Mouse (Mus musculus) forebrain, embryonic 16.5 days (tissue): ENCODE data around the gene Il20rb. TPM values are rescaled to one million over a fixed set of nuclear protein-coding genes. Genes with fewer than 3 reads are reported as not detected.

Experiments
- ATAC-seq: fragments of 200-750 bp; cut with Nextera tagmentation; 2 replicates; pipeline ENCODE4 v1.8.0; 2017; ENCODE audit warnings: mild to moderate bottlenecking, moderate library complexity
- H3K27ac ChIP-seq: fragments of 300-500 bp; sonication (generic); 2 replicates; pipeline ENCODE4 v1.5.1; 2014; ENCODE audit warnings: low read length, control low read depth
- H3K27me3 ChIP-seq: fragments of 300-500 bp; sonication (generic); replicated peaks from 2 replicates; pipeline ENCODE4 v1.6.1; 2014; ENCODE audit warnings: low read length; ENCODE audit not compliant: control insufficient read depth, insufficient read depth
- H3K36me3 ChIP-seq: fragments of 300-500 bp; sonication (generic); 2 replicates; pipeline ENCODE4 v1.6.1; 2014; ENCODE audit not compliant: control insufficient read depth, insufficient read depth
- H3K4me1 ChIP-seq: fragments of 300-500 bp; sonication (generic); replicated peaks from 2 replicates; pipeline ENCODE4 v1.6.1; 2014; ENCODE audit warnings: low read length; ENCODE audit not compliant: control insufficient read depth, insufficient read depth
- H3K4me2 ChIP-seq: fragments of 300-500 bp; sonication (generic); 2 replicates; pipeline ENCODE4 v1.6.1; 2014; ENCODE audit warnings: mild to moderate bottlenecking, low read length, control low read depth
- H3K4me3 ChIP-seq: fragments of 300-500 bp; sonication (generic); replicated peaks from 2 replicates; pipeline ENCODE4 v1.5.1; 2014; ENCODE audit warnings: mild to moderate bottlenecking, low read length, control low read depth
- H3K9ac ChIP-seq: fragments of 300-500 bp; sonication (generic); replicated peaks from 2 replicates; pipeline ENCODE4 v1.6.1; 2014; ENCODE audit warnings: low read depth, low read length, control low read depth
- H3K9me3 ChIP-seq: fragments of 300-500 bp; sonication (generic); 2 replicates; pipeline ENCODE4 v1.6.1; 2016; ENCODE audit warnings: low read length; ENCODE audit not compliant: control insufficient read depth
- WGBS: fragments of 180-500 bp; shearing (Covaris S2); extraction: QIAGEN DNeasy Blood & Tissue Kit; methylation state at CpG from one replicate; pipeline ENCODE4 v1.1.7; 2014; 5-methylcytosine and 5-hydroxymethylcytosine counted together
- polyA plus RNA-seq: library from polyadenylated mRNA; unstranded; fragments of >200 nt; fragmentation: Nextera tagmentation; extraction: Ambion mirVana; gene quantifications from 2 replicates; pipeline ENCODE4 v1.2.1, GENCODE M21; 2015

Gene Il20rb
- polyA plus RNA-seq, 1 experiment from 2014 or later = 0.53 TPM

DNA sequence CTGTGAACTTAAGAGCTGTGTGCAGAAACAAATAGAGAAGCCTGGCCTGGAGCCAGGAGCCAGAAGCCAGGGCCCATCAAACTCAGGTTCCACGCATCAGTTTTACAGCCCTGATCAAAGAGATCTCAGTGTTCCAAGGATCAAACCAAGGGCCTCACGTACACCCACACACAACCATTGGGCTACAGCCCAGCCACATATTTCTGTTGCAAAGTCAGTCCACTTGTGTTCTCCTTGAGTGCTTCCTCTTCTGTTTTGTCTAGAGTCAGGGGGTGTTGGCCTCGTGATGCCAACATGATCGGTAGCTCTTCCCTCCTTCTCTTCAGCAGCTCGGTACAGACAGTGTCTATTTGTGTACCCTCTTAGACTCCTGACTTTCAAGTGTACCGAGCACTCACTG, 34.2 kb downstream of the Il20rb start:
- H3K27ac ChIP-seq = no peak overlapping the region
- peaks cover 4% of the 10 kb centered on the region for H3K4me1 ChIP-seq
- no peaks in the 10 kb centered on the region for H3K9me3 ChIP-seq
- no peaks in the 10 kb centered on the region for H3K36me3 ChIP-seq
- WGBS = 78% methylated on average over 6 of the region's 6 CpGs
- H3K4me3 ChIP-seq = no peak overlapping the region
- ATAC-seq = no peak
- no peak overlapping the region for H3K4me2 ChIP-seq
- no peak overlapping the region for H3K9ac ChIP-seq
- H3K27me3 ChIP-seq = 0 out of 2 replicates have a peak, but pooled peaks cover 2% of the 10 kb centered on the region

DNA sequence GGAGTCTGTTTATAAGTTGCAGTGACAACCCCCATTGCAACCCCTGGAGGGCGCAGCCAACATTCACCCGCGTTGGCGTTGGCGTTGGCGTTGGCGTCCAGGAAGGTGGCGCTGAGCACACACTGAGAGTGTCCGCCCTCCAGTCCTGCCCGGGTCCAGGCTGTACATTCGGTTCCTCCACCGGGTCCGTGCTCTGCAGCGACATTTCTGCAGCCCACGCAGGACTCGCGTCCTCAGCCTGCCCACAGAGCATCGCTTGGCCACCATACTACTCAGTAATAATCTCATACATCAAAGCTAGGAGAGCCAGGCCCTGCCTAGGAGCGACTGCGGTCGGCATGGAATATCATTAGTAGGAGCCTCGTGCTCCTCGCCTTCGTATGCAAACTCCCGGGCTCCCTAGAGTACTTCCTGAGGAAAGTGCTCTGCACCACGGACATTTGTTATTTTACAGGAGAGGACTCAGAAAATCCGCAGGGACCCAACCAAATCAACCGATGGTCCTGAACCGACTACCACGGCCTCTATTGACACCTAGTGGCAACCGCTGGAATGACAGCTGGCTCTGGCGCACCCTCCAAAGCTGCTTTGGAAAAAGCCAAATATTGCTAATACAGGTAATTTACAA, 40.4 kb downstream of the Il20rb start:
- peak; percentile 85 for ATAC-seq
- Histone ChIP-seq H3K4me3 (peak overlapping the region; percentile 46), H3K4me2 (peak overlapping the region; percentile 71), H3K4me1 (peaks cover 6% of the 10 kb centered on the region; the same call in 1 of the 2 replicates), H3K9ac (peak overlapping the region; percentile 53), H3K9me3 (no peaks in the 10 kb centered on the region), H3K36me3 (no peaks in the 10 kb centered on the region), H3K27ac (peak overlapping the region; percentile 26; the same call in 1 of the 2 replicates), H3K27me3 (0 out of 2 replicates have a peak, but pooled peaks cover 2% of the 10 kb centered on the region)
- WGBS = under 1% methylated on average over 32 of the region's 32 CpGs

DNA sequence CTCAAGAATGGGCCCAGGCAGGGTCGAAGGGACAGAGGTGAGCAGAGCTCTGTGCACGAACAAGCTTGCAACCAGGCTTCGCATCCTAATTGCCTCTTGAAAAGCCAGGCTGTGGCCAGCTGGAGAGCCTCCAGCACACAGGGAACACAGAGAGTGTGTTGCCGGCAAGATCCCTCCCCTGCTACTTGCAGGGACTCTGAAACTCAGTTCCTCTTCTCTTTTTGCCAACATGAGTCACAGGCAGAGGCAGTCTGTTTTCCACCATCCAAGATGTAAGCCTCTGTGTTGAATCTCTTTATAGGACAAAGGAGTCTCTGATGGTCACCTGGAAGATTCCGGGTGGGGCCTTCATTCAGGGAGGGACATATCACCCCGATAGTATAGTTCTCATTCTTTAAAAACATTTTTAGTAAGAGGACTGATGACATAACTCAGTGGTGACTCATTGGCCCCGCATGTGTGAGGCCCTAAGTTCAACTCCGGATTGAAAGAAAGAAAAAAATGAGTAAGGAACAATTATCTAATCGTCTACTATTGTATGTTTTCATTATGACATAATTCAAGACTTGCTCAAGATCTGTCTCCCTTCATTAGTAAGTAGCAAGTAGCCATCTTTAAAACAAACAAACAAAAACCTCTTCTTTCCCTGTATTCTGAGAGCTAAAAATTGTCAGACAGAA, 46.3 kb downstream of the Il20rb start:
- H3K36me3 ChIP-seq = no peaks in the 10 kb centered on the region
- no peak overlapping the region for H3K4me3 ChIP-seq
- WGBS = 34% methylated on average over 9 of the region's 9 CpGs
- peak; percentile 88 for ATAC-seq
- peaks cover 16% of the 10 kb centered on the region for H3K4me1 ChIP-seq
- no peak overlapping the region for H3K9ac ChIP-seq
- peak overlapping the region; percentile 36 for H3K4me2 ChIP-seq
- H3K27ac ChIP-seq = peak overlapping the region; percentile 77
- no peaks in the 10 kb centered on the region for H3K27me3 ChIP-seq
- no peaks in the 10 kb centered on the region for H3K9me3 ChIP-seq

DNA sequence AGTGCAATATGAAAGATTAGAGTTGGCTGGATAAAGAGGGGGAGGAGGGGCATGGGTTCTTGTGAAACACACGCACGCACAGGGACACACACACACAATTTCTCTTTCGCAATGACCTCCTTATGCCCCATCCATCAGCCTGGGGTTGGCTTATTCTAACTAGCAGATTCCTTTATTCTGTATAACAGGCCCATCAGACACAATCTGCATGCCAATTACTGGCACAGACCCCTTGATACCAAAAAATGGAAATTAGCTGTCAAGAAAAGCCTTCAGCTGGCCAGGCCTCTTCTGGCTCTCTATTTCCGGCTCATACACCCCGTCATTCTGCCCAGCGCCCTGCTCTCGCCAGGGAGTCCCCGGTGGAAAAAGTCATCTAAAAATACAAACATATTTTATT, 47.1 kb downstream of the Il20rb start:
- H3K36me3 ChIP-seq = no peaks in the 10 kb centered on the region
- H3K4me1 ChIP-seq = peaks cover 16% of the 10 kb centered on the region
- no peak overlapping the region for H3K4me3 ChIP-seq
- ATAC-seq = peak; percentile 84
- H3K9me3 ChIP-seq = no peaks in the 10 kb centered on the region
- peak overlapping the region; percentile 36 for H3K4me2 ChIP-seq
- WGBS = 13% methylated on average over 8 of the region's 8 CpGs
- peak overlapping the region; percentile 77 for H3K27ac ChIP-seq
- no peaks in the 10 kb centered on the region for H3K27me3 ChIP-seq
- H3K9ac ChIP-seq = no peak overlapping the region

DNA sequence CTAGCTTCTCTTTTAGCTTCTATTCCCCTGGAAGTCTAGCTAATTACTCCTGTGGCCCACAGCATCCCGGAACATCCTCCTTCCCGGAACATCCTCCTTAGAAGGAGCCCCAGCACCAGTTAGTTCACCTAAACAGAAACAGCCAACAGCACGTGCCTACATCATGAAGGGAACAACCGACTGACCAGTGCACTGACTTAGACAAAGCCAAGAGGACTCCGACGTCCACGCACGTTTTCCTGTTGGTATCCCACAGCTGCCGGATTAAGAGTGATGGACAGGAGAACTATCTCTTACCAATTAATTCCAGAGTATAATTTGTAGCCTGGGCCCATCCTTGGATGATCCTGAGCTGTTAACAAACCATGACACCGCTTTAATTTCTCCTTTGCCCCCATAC, 47.6 kb downstream of the Il20rb start:
- no peak for ATAC-seq

DNA sequence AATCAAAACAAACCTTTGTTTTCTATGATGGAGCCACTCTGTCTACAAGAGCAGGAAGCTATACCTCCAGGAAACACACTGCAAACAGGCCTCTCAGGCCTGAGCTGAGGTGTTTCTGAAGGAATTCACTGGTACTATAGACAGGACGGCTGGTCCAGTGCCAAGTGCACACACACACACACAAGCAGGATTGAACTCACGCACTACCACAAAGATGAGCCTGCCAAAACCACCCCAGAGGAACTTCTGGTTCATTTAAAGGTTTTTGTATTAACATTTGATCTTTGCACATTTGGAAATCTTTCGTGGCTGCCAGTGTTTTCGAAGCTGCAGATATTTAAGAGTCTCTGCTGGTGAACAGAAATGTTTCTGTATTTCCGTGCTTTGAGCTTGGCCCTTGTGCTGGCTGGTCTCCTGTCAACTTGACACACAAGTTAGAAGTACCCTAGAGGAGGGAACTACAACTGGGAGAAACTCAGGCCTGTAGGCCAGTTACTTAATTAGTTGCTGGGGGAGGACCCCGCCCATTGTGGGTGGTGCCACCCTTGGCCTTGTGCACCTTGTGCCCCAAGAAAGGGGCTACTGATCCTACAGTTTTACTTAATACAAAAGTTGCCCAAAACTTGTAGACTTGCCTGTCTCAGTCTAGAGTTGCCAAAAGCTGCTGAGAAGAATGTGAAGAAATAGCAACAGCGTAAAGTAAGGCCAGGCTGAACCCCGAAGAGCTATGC, 49.6 kb downstream of the Il20rb start:
- Histone ChIP-seq H3K4me3 (no peak overlapping the region), H3K9me3 (no peaks in the 10 kb centered on the region), H3K27ac (no peak overlapping the region), H3K36me3 (no peaks in the 10 kb centered on the region), H3K4me1 (peaks cover 16% of the 10 kb centered on the region), H3K4me2 (no peak overlapping the region), H3K27me3 (no peaks in the 10 kb centered on the region), H3K9ac (no peak overlapping the region)
- ATAC-seq = no peak
- WGBS = 70% methylated on average over 8 of the region's 8 CpGs

More for the DNA sequence above, 47.6 kb downstream of the Il20rb start:
- H3K9me3 ChIP-seq = no peaks in the 10 kb centered on the region
- peaks cover 16% of the 10 kb centered on the region for H3K4me1 ChIP-seq
- no peaks in the 10 kb centered on the region for H3K27me3 ChIP-seq
- H3K4me2 ChIP-seq = no peak overlapping the region
- no peak overlapping the region for H3K27ac ChIP-seq
- H3K9ac ChIP-seq = no peak overlapping the region
- no peak overlapping the region for H3K4me3 ChIP-seq
- WGBS = 73% methylated on average over 10 of the region's 10 CpGs
- no peaks in the 10 kb centered on the region for H3K36me3 ChIP-seq

DNA sequence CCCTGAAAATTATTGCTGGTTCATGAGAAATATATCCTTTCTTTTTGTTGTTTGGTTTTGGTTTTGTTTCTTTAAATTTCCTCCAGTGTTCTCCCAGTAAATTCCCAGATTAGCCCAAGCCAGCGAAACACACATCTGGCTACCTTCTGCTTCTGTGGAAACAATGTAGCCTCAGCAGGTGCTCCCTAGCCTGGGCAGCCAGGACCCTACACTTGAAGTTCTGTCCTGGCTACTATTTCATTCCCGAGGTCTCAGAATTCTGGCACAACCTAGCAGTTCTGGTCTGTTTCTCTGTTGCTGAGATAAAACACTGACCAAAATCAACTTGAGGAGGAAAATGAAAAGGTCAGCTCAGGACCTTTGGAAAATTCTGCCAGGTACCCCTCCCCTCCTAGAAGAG, 55.2 kb downstream of the Il20rb start:
- no peak for ATAC-seq
- H3K4me1 ChIP-seq = no peaks in the 10 kb centered on the region
- H3K4me3 ChIP-seq = no peak overlapping the region
- no peaks in the 10 kb centered on the region for H3K9me3 ChIP-seq
- H3K9ac ChIP-seq = no peak overlapping the region
- no peaks in the 10 kb centered on the region for H3K36me3 ChIP-seq
- no peak overlapping the region for H3K27ac ChIP-seq
- 55% methylated on average over 2 of the region's 2 CpGs for WGBS
- H3K4me2 ChIP-seq = no peak overlapping the region
- no peaks in the 10 kb centered on the region for H3K27me3 ChIP-seq

DNA sequence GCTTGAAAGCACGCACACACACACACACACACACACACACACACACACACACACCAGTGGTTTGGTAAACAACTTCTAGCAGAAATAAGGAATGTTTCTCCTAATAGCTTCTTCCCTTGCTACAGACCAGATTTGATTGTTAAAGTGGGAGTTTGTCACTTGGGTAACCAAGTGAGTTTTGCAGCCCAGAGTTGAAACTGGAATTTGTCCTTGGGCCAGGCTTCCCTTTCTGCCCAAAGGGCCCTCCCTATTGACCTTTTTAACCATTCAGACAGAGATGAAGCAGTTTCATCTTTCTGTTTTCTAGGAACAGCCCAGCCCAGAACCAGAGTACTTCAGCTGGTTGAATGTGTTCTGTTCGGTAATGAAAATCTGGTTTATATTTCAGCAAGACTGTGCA, 55.7 kb downstream of the Il20rb start:
- Histone ChIP-seq H3K27ac (no peak overlapping the region), H3K36me3 (no peaks in the 10 kb centered on the region), H3K4me3 (no peak overlapping the region), H3K9ac (no peak overlapping the region), H3K4me2 (no peak overlapping the region), H3K4me1 (no peaks in the 10 kb centered on the region), H3K9me3 (no peaks in the 10 kb centered on the region), H3K27me3 (no peaks in the 10 kb centered on the region)
- WGBS = 90% methylated on average over 2 of the region's 2 CpGs
- ATAC-seq = no peak

DNA sequence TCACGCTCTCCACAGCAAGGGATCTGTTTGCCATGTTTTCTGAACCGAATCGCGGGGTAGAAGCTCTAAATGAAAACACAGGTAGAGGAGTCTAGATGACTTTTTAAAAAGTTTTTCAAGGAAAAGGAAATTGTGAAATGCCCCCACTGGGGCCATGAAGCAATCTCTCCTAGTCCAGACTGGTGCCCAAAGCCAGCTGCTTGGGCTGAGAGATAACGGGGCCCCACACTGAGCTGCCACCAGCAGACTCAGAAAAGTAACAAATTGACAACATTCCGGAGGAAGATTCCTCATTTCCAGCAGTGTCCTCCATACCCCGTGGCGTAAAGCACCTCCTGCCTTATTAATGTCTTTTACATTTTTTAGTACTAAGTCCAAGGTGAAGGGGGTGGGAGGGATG, 66.9 kb downstream of the Il20rb start:
- H3K9me3 ChIP-seq = no peaks in the 10 kb centered on the region
- no peaks in the 10 kb centered on the region for H3K36me3 ChIP-seq
- no peak overlapping the region for H3K4me2 ChIP-seq
- ATAC-seq = no peak
- H3K4me1 ChIP-seq = peaks cover 7% of the 10 kb centered on the region
- H3K27me3 ChIP-seq = no peaks in the 10 kb centered on the region
- H3K9ac ChIP-seq = no peak overlapping the region
- no peak overlapping the region for H3K4me3 ChIP-seq
- no peak overlapping the region for H3K27ac ChIP-seq
- WGBS = 92% methylated on average over 8 of the region's 8 CpGs
